Mouse (Mus musculus): ENCODE results near the gene Phf21b.

GRCm38 (mm10) chr15:84743347-84743746 lies 112.5 kb downstream of the Phf21b start:
- TF ChIP-seq CTCF (IDR thresholded peaks at IDR 0.05; ENCODE audit: low read depth, low read length), result no peak
- TF ChIP-seq POLR2A (IDR thresholded peaks at IDR 0.05; ENCODE audit: borderline replicate concordance, low read depth, low read length), result no peak

Measured in bone marrow macrophage, adult 2 months (primary cell).